Mouse (Mus musculus): Measurements from ENCODE around the gene Napa. TPM values are rescaled to one million over a fixed set of nuclear protein-coding genes. Genes with fewer than 3 reads are reported as not detected.

Napa gene
- polyA plus RNA-seq, 1 experiment, result 138 TPM

- Histone ChIP-seq H3K4me3 (ENCODE audit: insufficient read depth, poor library complexity, severe bottlenecking) (peak overlapping the region; percentile 44), H3K27me3 (ENCODE audit: control insufficient read depth, insufficient read depth, insufficient read length) (no peaks in the 10 kb centered on the region), H3K36me3 (ENCODE audit: control insufficient read depth, insufficient read depth) (peaks cover 5% of the 10 kb centered on the region), H3ac (ENCODE audit: control insufficient read depth, insufficient read length, low read depth) (peak overlapping the region; percentile 43), H3K79me3 (ENCODE audit: low read depth) (no peaks in the 10 kb centered on the region), H3K79me2 (ENCODE audit: control insufficient read depth, insufficient read depth) (no peaks in the 10 kb centered on the region)
- TF ChIP-seq MYOG (IDR thresholded peaks at IDR 0.05; ENCODE audit: control insufficient read depth, extremely low read depth, insufficient read length) (no peak), CEBPB (IDR thresholded peaks at IDR 0.05; ENCODE audit: low read depth) (no peak), MYOD1 (IDR thresholded peaks at IDR 0.05; ENCODE audit: control insufficient read depth, insufficient read length, low read depth) (no peak), MAX (IDR thresholded peaks at IDR 0.05) (no peak), USF1 (IDR thresholded peaks at IDR 0.05; ENCODE audit: low read depth) (no peak), FOSL1 (IDR thresholded peaks at IDR 0.05; ENCODE audit: insufficient read depth, low read length, poor library complexity, severe bottlenecking) (no peak), CTCF (IDR thresholded peaks at IDR 0.05; ENCODE audit: control insufficient read depth, insufficient read depth, insufficient read length) (no peak)
These were observed 22.0 kb downstream of the Napa start for GRCm38 (mm10) chr7:16120262-16120600.

GRCm38 (mm10) chr7:16125829-16126228 lies 27.6 kb downstream of the Napa start:
- no peaks in the 10 kb centered on the region for H3K79me2 ChIP-seq (ENCODE audit: control insufficient read depth, insufficient read depth)
- H3K36me3 ChIP-seq (ENCODE audit: control insufficient read depth, insufficient read depth), result no peaks in the 10 kb centered on the region
- H3K4me3 ChIP-seq (ENCODE audit: insufficient read depth, poor library complexity, severe bottlenecking), result no peak overlapping the region
- no peak for TF ChIP-seq CTCF (IDR thresholded peaks at IDR 0.05; ENCODE audit: control insufficient read depth, insufficient read depth, insufficient read length)
- TF ChIP-seq USF1 (IDR thresholded peaks at IDR 0.05; ENCODE audit: low read depth), result no peak
- no peak for TF ChIP-seq MYOD1 (IDR thresholded peaks at IDR 0.05; ENCODE audit: control insufficient read depth, insufficient read length, low read depth)
- no peak for TF ChIP-seq FOSL1 (IDR thresholded peaks at IDR 0.05; ENCODE audit: insufficient read depth, low read length, poor library complexity, severe bottlenecking)
- no peak for TF ChIP-seq CEBPB (IDR thresholded peaks at IDR 0.05; ENCODE audit: low read depth)
- no peak for TF ChIP-seq MYOG (IDR thresholded peaks at IDR 0.05; ENCODE audit: control insufficient read depth, extremely low read depth, insufficient read length)
- TF ChIP-seq MAX (IDR thresholded peaks at IDR 0.05), result no peak
- H3ac ChIP-seq (ENCODE audit: control insufficient read depth, insufficient read length, low read depth), result no peak overlapping the region
- H3K27me3 ChIP-seq (ENCODE audit: control insufficient read depth, insufficient read depth, insufficient read length), result peaks cover 7% of the 10 kb centered on the region
- H3K79me3 ChIP-seq (ENCODE audit: low read depth), result no peaks in the 10 kb centered on the region

- H3K4me3 ChIP-seq (ENCODE audit: insufficient read depth, poor library complexity, severe bottlenecking), result no peak overlapping the region
- H3K79me3 ChIP-seq (ENCODE audit: low read depth), result no peaks in the 10 kb centered on the region
- H3ac ChIP-seq (ENCODE audit: control insufficient read depth, insufficient read length, low read depth), result no peak overlapping the region
- no peaks in the 10 kb centered on the region for H3K79me2 ChIP-seq (ENCODE audit: control insufficient read depth, insufficient read depth)
- TF ChIP-seq MYOD1 (IDR thresholded peaks at IDR 0.05; ENCODE audit: control insufficient read depth, insufficient read length, low read depth) (no peak), FOSL1 (IDR thresholded peaks at IDR 0.05; ENCODE audit: insufficient read depth, low read length, poor library complexity, severe bottlenecking) (no peak), MAX (IDR thresholded peaks at IDR 0.05) (no peak), CEBPB (IDR thresholded peaks at IDR 0.05; ENCODE audit: low read depth) (no peak)
- peaks cover 26% of the 10 kb centered on the region for H3K27me3 ChIP-seq (ENCODE audit: control insufficient read depth, insufficient read depth, insufficient read length)
- H3K36me3 ChIP-seq (ENCODE audit: control insufficient read depth, insufficient read depth), result no peaks in the 10 kb centered on the region
These were observed 30.1 kb downstream of the Napa start for GRCm38 (mm10) chr7:16128344-16128743.

DNA sequence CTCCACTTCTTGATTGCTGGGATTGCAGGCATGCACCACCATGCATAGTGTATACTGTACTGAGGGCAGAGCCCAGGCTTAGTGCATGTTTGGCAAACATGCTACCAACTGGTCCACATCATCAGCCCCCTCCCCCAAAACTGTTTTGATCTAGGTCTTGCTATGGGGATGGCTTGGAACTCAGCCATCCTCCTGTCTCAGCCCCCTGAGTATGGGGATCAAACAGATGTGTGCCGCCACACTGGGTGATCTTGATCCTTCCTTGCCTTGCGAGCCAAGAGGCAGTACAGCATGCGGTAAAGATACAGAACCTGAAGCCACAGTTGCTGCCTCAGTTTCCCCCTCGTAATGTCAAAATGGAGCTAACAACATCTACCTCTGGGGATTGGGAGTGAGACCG lies 30.6 kb downstream of the Napa start:
- TF ChIP-seq MYOG (IDR thresholded peaks at IDR 0.05; ENCODE audit: control insufficient read depth, extremely low read depth, insufficient read length) (no peak), MYOD1 (IDR thresholded peaks at IDR 0.05; ENCODE audit: control insufficient read depth, insufficient read length, low read depth) (no peak), CTCF (IDR thresholded peaks at IDR 0.05; ENCODE audit: control insufficient read depth, insufficient read depth, insufficient read length) (no peak), MAX (IDR thresholded peaks at IDR 0.05) (no peak), FOSL1 (IDR thresholded peaks at IDR 0.05; ENCODE audit: insufficient read depth, low read length, poor library complexity, severe bottlenecking) (no peak), USF1 (IDR thresholded peaks at IDR 0.05; ENCODE audit: low read depth) (no peak), CEBPB (IDR thresholded peaks at IDR 0.05; ENCODE audit: low read depth) (no peak)
- Histone ChIP-seq H3K27me3 (ENCODE audit: control insufficient read depth, insufficient read depth, insufficient read length) (peaks cover 31% of the 10 kb centered on the region), H3K79me3 (ENCODE audit: low read depth) (no peaks in the 10 kb centered on the region), H3K79me2 (ENCODE audit: control insufficient read depth, insufficient read depth) (no peaks in the 10 kb centered on the region), H3K36me3 (ENCODE audit: control insufficient read depth, insufficient read depth) (no peaks in the 10 kb centered on the region), H3ac (ENCODE audit: control insufficient read depth, insufficient read length, low read depth) (no peak overlapping the region), H3K4me3 (ENCODE audit: insufficient read depth, poor library complexity, severe bottlenecking) (no peak overlapping the region)

DNA sequence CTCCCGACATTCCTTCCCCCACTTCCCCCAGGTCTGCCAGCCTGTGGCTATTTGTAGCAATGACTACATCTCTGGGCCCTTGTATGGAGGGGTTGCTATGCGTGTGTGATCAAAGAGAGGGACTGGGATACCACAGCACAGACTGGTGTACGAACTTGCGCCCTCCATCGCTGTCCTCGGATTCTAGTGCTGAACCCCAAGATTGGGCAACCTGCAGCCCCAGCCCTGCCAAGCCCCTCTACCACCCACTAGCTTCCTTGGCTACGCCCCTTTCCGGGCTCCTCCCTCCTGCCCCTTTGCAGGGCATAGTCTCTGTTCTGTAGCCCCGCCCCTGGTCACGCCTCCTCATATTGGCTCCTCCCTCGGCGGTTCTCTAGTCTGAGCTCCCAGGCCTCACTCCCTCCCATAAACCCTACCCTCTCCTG lies 31.2 kb downstream of the Napa start, which contains the start of gene Slc8a2:
TSS of gene Slc8a2 (plus strand) at position 406 of the 425 bp plus-strand sequence.
- H3K79me3 ChIP-seq (ENCODE audit: low read depth), result no peaks in the 10 kb centered on the region
- H3K79me2 ChIP-seq (ENCODE audit: control insufficient read depth, insufficient read depth), result no peaks in the 10 kb centered on the region
- no peak within 1 kb of the TSS for H3K4me3 ChIP-seq (ENCODE audit: insufficient read depth, poor library complexity, severe bottlenecking)
- no peaks in the 10 kb centered on the region for H3K36me3 ChIP-seq (ENCODE audit: control insufficient read depth, insufficient read depth)
- H3K27me3 ChIP-seq (ENCODE audit: control insufficient read depth, insufficient read depth, insufficient read length), result peaks cover 36% of the 10 kb centered on the region
- no peak within 1 kb of the TSS for H3ac ChIP-seq (ENCODE audit: control insufficient read depth, insufficient read length, low read depth)
- TF ChIP-seq CTCF (IDR thresholded peaks at IDR 0.05; ENCODE audit: control insufficient read depth, insufficient read depth, insufficient read length), result no peak
- no peak for TF ChIP-seq MYOD1 (IDR thresholded peaks at IDR 0.05; ENCODE audit: control insufficient read depth, insufficient read length, low read depth)
- TF ChIP-seq USF1 (IDR thresholded peaks at IDR 0.05; ENCODE audit: low read depth), result no peak
- no peak for TF ChIP-seq MAX (IDR thresholded peaks at IDR 0.05)
- no peak for TF ChIP-seq FOSL1 (IDR thresholded peaks at IDR 0.05; ENCODE audit: insufficient read depth, low read length, poor library complexity, severe bottlenecking)
- no peak for TF ChIP-seq MYOG (IDR thresholded peaks at IDR 0.05; ENCODE audit: control insufficient read depth, extremely low read depth, insufficient read length)
- no peak for TF ChIP-seq CEBPB (IDR thresholded peaks at IDR 0.05; ENCODE audit: low read depth)

Measured in C2C12 (cell line).